8 mouse cellular contexts compared by ENCODE assay signal in the genomic region with DNA sequence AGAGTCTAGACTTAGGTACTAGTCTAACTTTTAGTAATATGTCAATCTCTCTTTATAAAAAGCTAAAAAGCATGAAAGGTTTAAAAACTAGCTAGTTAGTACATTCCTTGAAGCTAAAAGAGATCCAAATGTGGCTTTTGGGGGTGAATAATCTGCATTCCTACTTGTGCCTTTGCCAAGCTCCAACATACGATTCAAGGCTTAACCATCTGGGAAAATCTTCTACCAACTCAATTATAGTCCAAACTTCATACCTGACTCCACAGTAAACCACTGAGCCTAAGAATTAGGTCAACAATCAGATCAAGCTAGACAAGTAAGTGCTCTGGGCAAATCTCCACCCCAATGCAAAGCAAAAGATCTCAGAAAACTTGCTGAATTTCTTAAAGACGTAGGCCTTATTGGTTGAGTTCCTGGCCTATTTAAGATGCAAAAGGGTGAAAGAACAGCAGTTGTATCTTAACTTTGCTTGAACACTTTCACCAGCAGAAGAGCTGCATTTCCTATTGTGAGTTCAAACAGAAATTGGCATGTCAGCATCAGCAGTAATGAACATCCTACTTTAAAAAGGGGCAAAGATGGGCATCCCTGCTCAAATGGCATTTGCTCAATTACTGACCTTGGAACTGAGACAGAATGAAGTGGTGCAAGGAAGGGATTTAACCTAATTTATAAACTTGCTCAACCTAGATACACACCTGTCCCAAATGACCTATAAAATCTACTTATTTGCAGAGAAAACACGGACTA. TPM values are rescaled to one million over a fixed set of nuclear protein-coding genes. Genes with fewer than 3 reads are reported as not detected.
DNase-seq lines count a peak whose midpoint lies in the region; ATAC-seq and TF ChIP-seq lines count a peak whose summit lies in the region.

No protein-coding gene starts in this region.

- H3K27ac ChIP-seq in kidney, embryonic 14.5 days (ENCODE audit: low read depth, low read length), result no peak overlapping the region
- no peak overlapping the region for H3K27ac ChIP-seq in cortical plate, adult 2 months (ENCODE audit: insufficient read depth, low read length)
- H3K27ac ChIP-seq in hindbrain, embryonic 13.5 days, result no peak overlapping the region
- H3K27ac ChIP-seq in midbrain, embryonic 13.5 days, result no peak overlapping the region

- no peak for TF ChIP-seq CTCF in cortical plate, adult 2 months (IDR thresholded peaks at IDR 0.05; ENCODE audit: extremely low read depth, insufficient read depth, low read length)

- TF ChIP-seq POLR2A in cortical plate, adult 2 months (IDR thresholded peaks at IDR 0.05; ENCODE audit: extremely low read depth, insufficient read depth, low read length), result no peak

- H3K9ac ChIP-seq in kidney, embryonic 14.5 days (ENCODE audit: low read depth, low read length), result peak overlapping the region; percentile 79; the same call in 1 of the 2 replicates
- H3K9ac ChIP-seq in hindbrain, embryonic 13.5 days, result peak overlapping the region; percentile 99
- H3K9ac ChIP-seq in midbrain, embryonic 13.5 days (replicated peaks), result peak overlapping the region; percentile 97

- peak overlapping the region; percentile 78 for H3K4me3 ChIP-seq in kidney, embryonic 14.5 days (ENCODE audit: low read length)
- peak overlapping the region; percentile 99 for H3K4me3 ChIP-seq in cortical plate, adult 2 months (ENCODE audit: insufficient read depth, low read length)
- peak overlapping the region; percentile 94 for H3K4me3 ChIP-seq in hindbrain, embryonic 13.5 days
- H3K4me3 ChIP-seq in midbrain, embryonic 13.5 days (replicated peaks), result peak overlapping the region; percentile 94

- WGBS in kidney, embryonic 14.5 days, result 37% methylated on average over 3 of the region's 3 CpGs
- WGBS in hindbrain, embryonic 13.5 days, result 30% methylated on average over 3 of the region's 3 CpGs
- 25% methylated on average over 3 of the region's 3 CpGs for WGBS in midbrain, embryonic 13.5 days

- no peaks in the 10 kb centered on the region for H3K36me3 ChIP-seq in kidney, embryonic 14.5 days (ENCODE audit: control insufficient read depth, insufficient read depth, low read length)
- H3K36me3 ChIP-seq in hindbrain, embryonic 13.5 days, result no peaks in the 10 kb centered on the region
- no peaks in the 10 kb centered on the region for H3K36me3 ChIP-seq in midbrain, embryonic 13.5 days

- no peak for ATAC-seq in kidney, embryonic 14.5 days (ENCODE audit: low FRiP score, low TSS enrichment)
- ATAC-seq in hindbrain, embryonic 13.5 days (ENCODE audit: low FRiP score), result no peak
- ATAC-seq in midbrain, embryonic 13.5 days, result no peak

- no peaks in the 10 kb centered on the region for H3K9me3 ChIP-seq in kidney, embryonic 14.5 days (ENCODE audit: control insufficient read depth, low read length)
- H3K9me3 ChIP-seq in hindbrain, embryonic 13.5 days, result no peaks in the 10 kb centered on the region
- H3K9me3 ChIP-seq in midbrain, embryonic 13.5 days, result no peaks in the 10 kb centered on the region

- peaks cover 15% of the 10 kb centered on the region for H3K4me1 ChIP-seq in kidney, embryonic 14.5 days (ENCODE audit: control insufficient read depth, insufficient read depth, low read length)
- peaks cover 8% of the 10 kb centered on the region for H3K4me1 ChIP-seq in cortical plate, adult 2 months (ENCODE audit: control insufficient read depth, insufficient read depth, low read length)
- peaks cover 60% of the 10 kb centered on the region for H3K4me1 ChIP-seq in hindbrain, embryonic 13.5 days (replicated peaks)
- H3K4me1 ChIP-seq in midbrain, embryonic 13.5 days (replicated peaks), result peaks cover 60% of the 10 kb centered on the region

- peak overlapping the region; percentile 85 for H3K4me2 ChIP-seq in kidney, embryonic 14.5 days (replicated peaks; ENCODE audit: low read depth, low read length)
- peak overlapping the region; percentile 91 for H3K4me2 ChIP-seq in hindbrain, embryonic 13.5 days
- H3K4me2 ChIP-seq in midbrain, embryonic 13.5 days (replicated peaks), result peak overlapping the region; percentile 90

- H3K27me3 ChIP-seq in kidney, embryonic 14.5 days (ENCODE audit: control insufficient read depth, insufficient read depth, low read length), result no peaks in the 10 kb centered on the region
- no peaks in the 10 kb centered on the region for H3K27me3 ChIP-seq in hindbrain, embryonic 13.5 days
- H3K27me3 ChIP-seq in midbrain, embryonic 13.5 days, result no peaks in the 10 kb centered on the region

- DNase-seq in kidney, adult 11 months, result no peak
- DNase-seq in layer of hippocampus, adult 11-12 months (ENCODE audit: low spot score), result no peak
- DNase-seq in testis, postnatal 14 days (ENCODE audit: low spot score), result no peak
- DNase-seq in adrenal gland, postnatal 36 days, result no peak

RNA-seq across cellular contexts. Expression of gene Megf9, which starts 1.6 kb away (rescaled TPM):
- polyA plus RNA-seq in kidney, embryonic 14.5 days (2014; fragmentation: Nextera tagmentation; extraction: Ambion mirVana), result 13.9 and 21.1 TPM in 2 replicates
- 36.7 and 38.2 TPM in 2 replicates for polyA plus RNA-seq in cortical plate, adult 2 months (2012; rRNA removed)
- 31.3 and 32.1 TPM in 2 replicates for polyA plus RNA-seq in hindbrain, embryonic 13.5 days (2015; fragmentation: Nextera tagmentation; extraction: Ambion mirVana)
- polyA plus RNA-seq in midbrain, embryonic 13.5 days (2015; fragmentation: Nextera tagmentation; extraction: Ambion mirVana), result 28.0 and 31.0 TPM in 2 replicates
- total RNA-seq in adrenal gland, postnatal 36 days (2021), result 10 to 100 TPM; 26.0 to 43.4 TPM
